Mouse (Mus musculus) lung, postnatal 0 days (tissue): Measurements from ENCODE around the gene Dera. TPM values are rescaled to one million over a fixed set of nuclear protein-coding genes. Genes with fewer than 3 reads are reported as not detected.

Source experiments
- ATAC-seq: fragments of 200-750 bp; cut with Nextera tagmentation; 2 replicates; pipeline ENCODE4 v1.8.0; 2017; ENCODE audit warnings: moderate library complexity
- DNase-seq: peaks from one replicate; pipeline ENCODE4 v3.0.0-alpha.2; 2016; ENCODE audit warnings: low spot score
- H3K27ac ChIP-seq: fragments of 300-500 bp; sonication (generic); 2 replicates; pipeline ENCODE4 v1.5.1; 2014; ENCODE audit warnings: antibody characterized with exemption, mild to moderate bottlenecking, low read length, mixed read lengths
- H3K27me3 ChIP-seq: fragments of 300-500 bp; sonication (generic); replicated peaks from 2 replicates; pipeline ENCODE4 v1.6.1; 2014; ENCODE audit warnings: low read length, mixed read lengths; ENCODE audit not compliant: insufficient read depth
- H3K36me3 ChIP-seq: fragments of 300-500 bp; sonication (generic); 2 replicates; pipeline ENCODE4 v1.6.1; 2014; ENCODE audit warnings: low read length, mixed read lengths; ENCODE audit not compliant: insufficient read depth
- H3K4me1 ChIP-seq: fragments of 300-500 bp; sonication (generic); 2 replicates; pipeline ENCODE4 v1.6.1; 2014; ENCODE audit warnings: antibody characterized with exemption, low read depth, low read length, mixed read lengths; ENCODE audit not compliant: insufficient read depth
- H3K4me2 ChIP-seq: fragments of 300-500 bp; sonication (generic); replicated peaks from 2 replicates; pipeline ENCODE4 v1.6.1; 2014; ENCODE audit warnings: low read depth, mild to moderate bottlenecking, low read length, moderate library complexity, mixed read lengths
- H3K4me3 ChIP-seq: fragments of 300-500 bp; sonication (generic); 2 replicates; pipeline ENCODE4 v1.5.1; 2014; ENCODE audit warnings: low read depth, low read length
- H3K9ac ChIP-seq: fragments of 300-500 bp; sonication (generic); replicated peaks from 2 replicates; pipeline ENCODE4 v1.6.1; 2014; ENCODE audit warnings: low read depth, mild to moderate bottlenecking
- H3K9me3 ChIP-seq: fragments of 300-500 bp; sonication (generic); 2 replicates; pipeline ENCODE4 v1.6.1; 2016; ENCODE audit warnings: low read length, mixed read lengths
- CTCF ChIP-seq: IDR thresholded peaks from 2 replicates; pipeline ENCODE4 v1.5.1; 2016; ENCODE audit warnings: antibody characterized with exemption, mild to moderate bottlenecking
- EP300 ChIP-seq: IDR thresholded peaks from 2 replicates; pipeline ENCODE4 v1.6.1; 2016; ENCODE audit warnings: antibody characterized with exemption, mild to moderate bottlenecking, control low read depth
- WGBS: fragments of 180-500 bp; shearing (Covaris S2); extraction: QIAGEN DNeasy Blood & Tissue Kit; methylation state at CpG from one replicate; pipeline ENCODE4 v1.1.7; 2014; 5-methylcytosine and 5-hydroxymethylcytosine counted together
- polyA plus RNA-seq: library from polyadenylated mRNA; unstranded; fragments of >200 nt; fragmentation: Nextera tagmentation; extraction: Ambion mirVana; gene quantifications from 2 replicates; pipeline ENCODE4 v1.2.1, GENCODE M21; 2015

Dera gene
- polyA plus RNA-seq, 1 experiment from 2014 or later: 30.7 TPM

DNA sequence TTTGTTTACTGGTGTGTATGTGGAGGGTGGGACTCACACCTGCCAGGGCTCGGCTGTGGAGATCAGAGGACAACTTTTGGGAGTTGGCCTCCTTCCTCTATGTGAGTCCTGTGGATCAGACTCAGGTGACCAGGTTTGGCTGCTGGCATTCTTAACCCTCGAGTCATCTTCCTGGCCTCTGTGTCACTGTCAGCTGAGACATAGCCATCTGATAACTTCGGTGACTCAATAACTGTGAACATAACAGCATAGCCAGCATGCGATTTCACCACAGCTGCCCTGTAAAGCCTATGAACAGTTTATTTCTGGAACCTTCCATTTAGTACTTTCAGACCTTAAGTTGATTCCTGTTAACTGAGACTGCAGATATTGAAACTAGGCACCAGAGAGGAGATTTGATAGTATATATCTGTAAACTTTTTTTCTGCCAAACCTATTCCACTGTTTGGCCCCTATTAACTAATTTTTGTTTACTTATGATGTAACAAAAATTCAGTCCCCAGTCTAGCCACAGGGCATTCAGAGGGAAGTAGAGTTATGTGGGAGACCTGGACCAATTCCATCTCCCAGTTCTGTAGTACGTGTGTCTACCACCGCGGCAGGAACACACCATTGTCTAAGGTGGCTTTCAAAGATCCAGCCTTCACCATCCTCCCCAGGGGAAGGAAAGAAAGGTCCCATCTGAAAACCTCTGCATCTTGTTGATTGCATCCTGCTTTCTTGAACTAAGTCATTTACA lies 29.7 kb downstream of the Dera start:
- H3K36me3 ChIP-seq: no peaks in the 10 kb centered on the region
- no peaks in the 10 kb centered on the region for H3K4me1 ChIP-seq
- no peak for ATAC-seq
- WGBS: 67% methylated on average over 7 of the region's 7 CpGs
- no peak overlapping the region for H3K4me2 ChIP-seq
- H3K27me3 ChIP-seq: no peaks in the 10 kb centered on the region
- no peak overlapping the region for H3K9ac ChIP-seq
- no peak overlapping the region for H3K4me3 ChIP-seq
- no peaks in the 10 kb centered on the region for H3K9me3 ChIP-seq
- no peak overlapping the region for H3K27ac ChIP-seq
- TF ChIP-seq CTCF (no peak), EP300 (no peak)
- no peak for DNase-seq

- Histone ChIP-seq H3K27ac (no peak overlapping the region), H3K27me3 (no peaks in the 10 kb centered on the region), H3K4me1 (no peaks in the 10 kb centered on the region), H3K9me3 (no peaks in the 10 kb centered on the region), H3K9ac (no peak overlapping the region), H3K36me3 (no peaks in the 10 kb centered on the region), H3K4me2 (no peak overlapping the region), H3K4me3 (no peak overlapping the region)
- no peak for ATAC-seq
- no peak for DNase-seq
- TF ChIP-seq EP300: no peak
- no peak for TF ChIP-seq CTCF
- WGBS: 61% methylated on average over 9 of the region's 9 CpGs
These were observed 34.7 kb downstream of the Dera start for GRCm38 (mm10) chr6:137788976-137789590.

DNA sequence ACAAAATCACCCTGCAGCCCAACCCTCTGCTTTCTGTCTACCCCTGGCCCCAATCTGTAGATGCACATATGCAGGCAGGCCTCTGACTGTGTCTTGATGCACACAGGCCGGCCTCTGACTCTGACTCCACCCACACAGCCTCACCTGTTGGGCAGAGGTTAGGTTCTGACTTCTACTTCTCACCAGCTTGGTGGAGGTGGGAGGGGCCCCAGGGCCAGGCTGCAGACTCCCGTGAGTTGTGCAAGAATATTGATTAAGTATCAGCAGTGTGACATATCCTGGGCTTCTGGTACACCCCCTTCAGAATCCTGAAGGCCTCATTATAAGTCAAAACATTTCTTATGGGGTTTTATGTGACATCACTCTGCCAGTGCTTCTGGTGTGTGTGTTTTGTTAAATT lies 35.3 kb downstream of the Dera start:
- H3K9me3 ChIP-seq: no peaks in the 10 kb centered on the region
- ATAC-seq (no peak), DNase-seq (no peak)
- TF ChIP-seq EP300 (no peak), CTCF (no peak)
- H3K27me3 ChIP-seq: no peaks in the 10 kb centered on the region
- no peak overlapping the region for H3K27ac ChIP-seq
- 62% methylated on average over 2 of the region's 2 CpGs for WGBS
- no peak overlapping the region for H3K4me3 ChIP-seq
- H3K4me2 ChIP-seq: no peak overlapping the region
- H3K4me1 ChIP-seq: no peaks in the 10 kb centered on the region
- no peaks in the 10 kb centered on the region for H3K36me3 ChIP-seq
- no peak overlapping the region for H3K9ac ChIP-seq

DNA sequence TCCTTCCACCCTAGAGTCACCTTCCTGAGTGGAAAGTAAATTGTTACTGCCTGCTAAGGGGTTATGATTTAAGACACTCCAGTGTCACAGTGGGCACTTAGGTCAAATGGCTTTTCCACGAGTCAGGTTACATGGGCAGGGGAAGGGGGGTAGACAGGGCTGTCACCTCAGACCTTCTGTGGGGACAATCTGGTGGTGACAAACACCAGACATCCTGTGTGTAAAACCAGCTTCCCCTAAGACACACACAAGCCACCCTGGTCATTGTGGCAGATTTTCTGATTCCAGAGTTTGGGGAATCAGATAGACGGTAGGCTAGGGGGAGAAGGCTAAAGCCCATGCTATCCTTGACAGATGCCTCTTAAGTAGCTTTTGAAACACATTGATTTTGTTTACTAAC lies 41.1 kb downstream of the Dera start:
- no peaks in the 10 kb centered on the region for H3K36me3 ChIP-seq
- H3K4me3 ChIP-seq: no peak overlapping the region
- H3K27ac ChIP-seq: no peak overlapping the region
- H3K27me3 ChIP-seq: no peaks in the 10 kb centered on the region
- DNase-seq (no peak), ATAC-seq (no peak)
- no peaks in the 10 kb centered on the region for H3K9me3 ChIP-seq
- no peak overlapping the region for H3K4me2 ChIP-seq
- H3K4me1 ChIP-seq: no peaks in the 10 kb centered on the region
- TF ChIP-seq CTCF (no peak), EP300 (no peak)
- 45% methylated on average over 2 of the region's 2 CpGs for WGBS
- no peak overlapping the region for H3K9ac ChIP-seq

GRCm38 (mm10) chr6:137796596-137797567 lies 42.5 kb downstream of the Dera start:
- Histone ChIP-seq H3K4me2 (no peak overlapping the region), H3K9me3 (no peaks in the 10 kb centered on the region), H3K27ac (no peak overlapping the region), H3K27me3 (no peaks in the 10 kb centered on the region), H3K36me3 (no peaks in the 10 kb centered on the region), H3K4me1 (no peaks in the 10 kb centered on the region), H3K9ac (no peak overlapping the region), H3K4me3 (no peak overlapping the region)
- TF ChIP-seq EP300 (no peak), CTCF (peak; percentile 76)
- DNase-seq (peak; percentile 51), ATAC-seq (no peak)
- 73% methylated on average over 29 of the region's 29 CpGs for WGBS

DNA sequence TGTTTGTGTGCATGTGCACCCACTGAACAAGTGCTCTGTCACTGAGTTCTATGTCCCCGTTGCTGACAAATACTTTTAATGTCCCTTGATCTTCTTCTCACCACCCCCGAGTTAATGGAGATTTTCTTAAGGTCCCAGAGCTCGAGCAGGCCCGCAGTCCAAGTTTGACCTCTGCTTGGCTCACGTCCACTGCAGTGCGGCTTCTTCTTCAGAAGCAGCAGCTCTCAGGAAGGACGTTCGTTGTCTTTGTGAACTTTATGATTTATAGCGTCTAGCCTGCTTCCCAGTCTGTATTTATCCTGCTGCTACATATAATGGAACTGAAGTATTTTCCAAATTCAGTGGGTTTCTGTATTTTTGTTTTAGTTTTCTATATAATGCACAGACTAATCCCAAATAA lies 44.9 kb downstream of the Dera start:
- H3K9ac ChIP-seq: no peak overlapping the region
- H3K27ac ChIP-seq: no peak overlapping the region
- H3K4me3 ChIP-seq: no peak overlapping the region
- H3K36me3 ChIP-seq: no peaks in the 10 kb centered on the region
- H3K4me1 ChIP-seq: no peaks in the 10 kb centered on the region
- ATAC-seq: no peak
- no peaks in the 10 kb centered on the region for H3K27me3 ChIP-seq
- 57% methylated on average over 9 of the region's 9 CpGs for WGBS
- no peak overlapping the region for H3K4me2 ChIP-seq
- H3K9me3 ChIP-seq: no peaks in the 10 kb centered on the region
- TF ChIP-seq CTCF: no peak
- TF ChIP-seq EP300: no peak
- no peak for DNase-seq
